Mouse (Mus musculus) cortical plate, adult 2 months (tissue): Measurements from ENCODE around the gene Gabra4. TPM values are rescaled to one million over a fixed set of nuclear protein-coding genes. Genes with fewer than 3 reads are reported as not detected.
"Not testable (repeated sequence)": the region's sequence is repeated elsewhere in the genome, so short reads cannot be mapped to it uniquely, and the experiment has no call there.

Experiments used
- H3K27ac ChIP-seq: fragments of 200-500 bp; 2 replicates; pipeline ENCODE4 v1.5.1; 2012; ENCODE audit warnings: low read length, control low read depth, inconsistent platforms; ENCODE audit not compliant: insufficient read depth
- H3K4me1 ChIP-seq: fragments of 200-500 bp; 2 replicates; pipeline ENCODE4 v1.6.1; 2011; ENCODE audit warnings: low read length; ENCODE audit not compliant: control insufficient read depth, insufficient read depth
- H3K4me3 ChIP-seq: fragments of 200-500 bp; 2 replicates; pipeline ENCODE4 v1.5.1; 2011; ENCODE audit warnings: mild to moderate bottlenecking, low read length, control low read depth; ENCODE audit not compliant: insufficient read depth
- CTCF ChIP-seq: fragments of 200-500 bp; IDR thresholded peaks from 2 replicates; pipeline ENCODE4 v1.5.1; 2011; ENCODE audit warnings: mild to moderate bottlenecking, control low read depth, low read length; ENCODE audit not compliant: insufficient read depth; ENCODE audit errors: extremely low read depth
- POLR2A ChIP-seq: fragments of 200-500 bp; IDR thresholded peaks from 2 replicates; pipeline ENCODE4 v1.6.1; 2011; ENCODE audit warnings: mild to moderate bottlenecking, low read length, control low read depth; ENCODE audit not compliant: insufficient read depth; ENCODE audit errors: extremely low read depth
- polyA plus RNA-seq: library from polyadenylated mRNA; depleted of rRNA; stranded (reverse); fragments of >200 nt; gene quantifications from 2 replicates; pipeline ENCODE4 v1.2.3, GENCODE M21; 2012; rRNA removed

The Gabra4 gene
- polyA plus RNA-seq, 1 experiment = 55.4 TPM

- TF ChIP-seq POLR2A (no peak), CTCF (no peak)
- no peaks in the 10 kb centered on the region for H3K4me1 ChIP-seq
- no peak within 1 kb of the TSS for H3K27ac ChIP-seq
- H3K4me3 ChIP-seq = no peak within 1 kb of the TSS
Observed at GRCm38 (mm10) chr5:71548079-71548478, 110.0 kb downstream of the Gabra4 start, which contains the start of gene Cox7b2. TSS of gene Cox7b2 (minus strand) at chr5:71548205.

GRCm38 (mm10) chr5:71545554-71545953 lies 112.6 kb downstream of the Gabra4 start:
- Histone ChIP-seq H3K4me3 (no peak overlapping the region), H3K4me1 (no peaks in the 10 kb centered on the region), H3K27ac (no peak overlapping the region)
- TF ChIP-seq CTCF (peak; percentile 38), POLR2A (no peak)

- not testable (repeated sequence) for H3K4me1 ChIP-seq, H3K4me3 ChIP-seq, H3K27ac ChIP-seq
Observed at GRCm38 (mm10) chr5:71525486-71525885, 132.6 kb downstream of the Gabra4 start.

Other genes with a start within 250 kb of the Gabra4 start
- gene Cox7b2, start 110.1 kb downstream of the Gabra4 start, polyA plus RNA-seq = 0.42 and 0.72 TPM in 2 replicates
- gene Gabrb1, start 195 bp downstream of the Gabra4 start, polyA plus RNA-seq = 19.9 and 21.7 TPM in 2 replicates